Mouse (Mus musculus): Measurements from ENCODE around the gene Tmtc1. TPM values are rescaled to one million over a fixed set of nuclear protein-coding genes. Genes with fewer than 3 reads are reported as not detected.

Gene Tmtc1
- polyA plus RNA-seq, 1 experiment from 2014 or later = 1.7 TPM

- Histone ChIP-seq H3K4me1 (peaks cover 4% of the 10 kb centered on the region), H3K4me3 (no peak overlapping the region), H3K4me2 (no peak overlapping the region), H3K36me3 (peaks cover 5% of the 10 kb centered on the region; the same call in 1 of the 2 replicates), H3K27ac (no peak overlapping the region), H3K9ac (no peak overlapping the region), H3K9me3 (no peaks in the 10 kb centered on the region), H3K27me3 (no peaks in the 10 kb centered on the region)
- 80% methylated on average over 2 of the region's 2 CpGs for WGBS
- no peak for ATAC-seq (ENCODE audit: insufficient number of reproducible peaks, insufficient read depth, low FRiP score, low TSS enrichment, low read depth)
Observed at GRCm38 (mm10) chr6:148302261-148302660, 141.9 kb downstream of the Tmtc1 start.

- peak; percentile 76 for ATAC-seq (ENCODE audit: insufficient number of reproducible peaks, insufficient read depth, low FRiP score, low TSS enrichment, low read depth)
- Histone ChIP-seq H3K27ac (peak overlapping the region; percentile 82), H3K4me3 (no peak overlapping the region), H3K9ac (no peak overlapping the region), H3K4me2 (no peak overlapping the region; the same call in 1 of the 2 replicates), H3K36me3 (peaks cover 5% of the 10 kb centered on the region; the same call in 1 of the 2 replicates), H3K9me3 (no peaks in the 10 kb centered on the region), H3K27me3 (no peaks in the 10 kb centered on the region), H3K4me1 (peaks cover 21% of the 10 kb centered on the region)
- 3% methylated on average over 4 of the region's 4 CpGs for WGBS
Observed at GRCm38 (mm10) chr6:148297086-148297485, 147.1 kb downstream of the Tmtc1 start.

GRCm38 (mm10) chr6:148296418-148296817, 147.8 kb downstream of the Tmtc1 start:
- no peak overlapping the region for H3K4me3 ChIP-seq
- ATAC-seq (ENCODE audit: insufficient number of reproducible peaks, insufficient read depth, low FRiP score, low TSS enrichment, low read depth) = no peak
- no peaks in the 10 kb centered on the region for H3K9me3 ChIP-seq
- H3K9ac ChIP-seq = no peak overlapping the region
- no peaks in the 10 kb centered on the region for H3K27me3 ChIP-seq
- peak overlapping the region; percentile 81 for H3K27ac ChIP-seq
- H3K4me1 ChIP-seq = peaks cover 21% of the 10 kb centered on the region
- H3K4me2 ChIP-seq = no peak overlapping the region
- H3K36me3 ChIP-seq = peaks cover 5% of the 10 kb centered on the region; the same call in 1 of the 2 replicates

GRCm38 (mm10) chr6:148294506-148294905, 149.7 kb downstream of the Tmtc1 start:
- no peak for ATAC-seq (ENCODE audit: insufficient number of reproducible peaks, insufficient read depth, low FRiP score, low TSS enrichment, low read depth)
- H3K4me1 ChIP-seq = peaks cover 21% of the 10 kb centered on the region

GRCm38 (mm10) chr6:148290865-148291264, 153.3 kb downstream of the Tmtc1 start:
- Histone ChIP-seq H3K4me1 (peaks cover 3% of the 10 kb centered on the region), H3K9me3 (no peaks in the 10 kb centered on the region), H3K4me3 (no peak overlapping the region), H3K4me2 (no peak overlapping the region), H3K36me3 (no peaks in the 10 kb centered on the region), H3K27me3 (no peaks in the 10 kb centered on the region), H3K9ac (no peak overlapping the region), H3K27ac (no peak overlapping the region)
- no peak for ATAC-seq (ENCODE audit: insufficient number of reproducible peaks, insufficient read depth, low FRiP score, low TSS enrichment, low read depth)

More at GRCm38 (mm10) chr6:148294506-148294905, 149.7 kb downstream of the Tmtc1 start:
- Histone ChIP-seq H3K36me3 (peaks cover 3% of the 10 kb centered on the region; the same call in 1 of the 2 replicates), H3K27ac (no peak overlapping the region), H3K4me3 (no peak overlapping the region), H3K9ac (no peak overlapping the region), H3K27me3 (no peaks in the 10 kb centered on the region), H3K4me2 (no peak overlapping the region), H3K9me3 (no peaks in the 10 kb centered on the region)
- WGBS = 49% methylated on average over 4 of the region's 4 CpGs

- Histone ChIP-seq H3K36me3 (no peaks in the 10 kb centered on the region), H3K27me3 (no peaks in the 10 kb centered on the region)
- ATAC-seq (ENCODE audit: insufficient number of reproducible peaks, insufficient read depth, low FRiP score, low TSS enrichment, low read depth) = no peak
Observed at GRCm38 (mm10) chr6:148283224-148283881, 160.8 kb downstream of the Tmtc1 start.

GRCm38 (mm10) chr6:148279240-148279639, 164.9 kb downstream of the Tmtc1 start:
- no peak overlapping the region for H3K4me3 ChIP-seq
- ATAC-seq (ENCODE audit: insufficient number of reproducible peaks, insufficient read depth, low FRiP score, low TSS enrichment, low read depth) = no peak
- H3K4me1 ChIP-seq = 0 out of 2 replicates have a peak, but pooled peaks cover 3% of the 10 kb centered on the region
- no peaks in the 10 kb centered on the region for H3K9me3 ChIP-seq
- H3K36me3 ChIP-seq = no peaks in the 10 kb centered on the region
- H3K4me2 ChIP-seq = no peak overlapping the region
- no peak overlapping the region for H3K9ac ChIP-seq
- H3K27me3 ChIP-seq = no peaks in the 10 kb centered on the region
- 24% methylated on average over 6 of the region's 6 CpGs for whole genome bisulfite sequencing
- no peak overlapping the region for H3K27ac ChIP-seq

More at GRCm38 (mm10) chr6:148283224-148283881, 160.8 kb downstream of the Tmtc1 start:
- no peak overlapping the region for H3K4me2 ChIP-seq
- H3K9me3 ChIP-seq = no peaks in the 10 kb centered on the region
- H3K4me1 ChIP-seq = 0 out of 2 replicates have a peak, but pooled peaks cover 3% of the 10 kb centered on the region
- no peak overlapping the region for H3K27ac ChIP-seq
- WGBS = 78% methylated on average over 4 of the region's 4 CpGs
- H3K9ac ChIP-seq = no peak overlapping the region
- H3K4me3 ChIP-seq = no peak overlapping the region

GRCm38 (mm10) chr6:148276418-148276817, 167.8 kb downstream of the Tmtc1 start:
- WGBS = 87% methylated on average over 1 of the region's 1 CpGs
- Histone ChIP-seq H3K36me3 (no peaks in the 10 kb centered on the region), H3K4me2 (no peak overlapping the region), H3K4me3 (no peak overlapping the region), H3K27ac (no peak overlapping the region), H3K9me3 (no peaks in the 10 kb centered on the region), H3K9ac (no peak overlapping the region), H3K4me1 (0 out of 2 replicates have a peak, but pooled peaks cover 3% of the 10 kb centered on the region), H3K27me3 (no peaks in the 10 kb centered on the region)
- ATAC-seq (ENCODE audit: insufficient number of reproducible peaks, insufficient read depth, low FRiP score, low TSS enrichment, low read depth) = no peak

- 77% methylated on average over 4 of the region's 4 CpGs for WGBS
- 0 out of 2 replicates have a peak, but pooled peaks cover 3% of the 10 kb centered on the region for H3K4me1 ChIP-seq
- no peak overlapping the region for H3K4me2 ChIP-seq
- H3K9me3 ChIP-seq = no peaks in the 10 kb centered on the region
- no peak overlapping the region for H3K4me3 ChIP-seq
- H3K27ac ChIP-seq = no peak overlapping the region
- H3K9ac ChIP-seq = no peak overlapping the region
- no peaks in the 10 kb centered on the region for H3K36me3 ChIP-seq
- ATAC-seq (ENCODE audit: insufficient number of reproducible peaks, insufficient read depth, low FRiP score, low TSS enrichment, low read depth) = no peak
- no peaks in the 10 kb centered on the region for H3K27me3 ChIP-seq
Observed at GRCm38 (mm10) chr6:148275046-148275445, 169.1 kb downstream of the Tmtc1 start.

- ATAC-seq (ENCODE audit: insufficient number of reproducible peaks, insufficient read depth, low FRiP score, low TSS enrichment, low read depth) = no peak
- 87% methylated on average over 6 of the region's 6 CpGs for WGBS
- Histone ChIP-seq H3K36me3 (no peaks in the 10 kb centered on the region), H3K9me3 (no peaks in the 10 kb centered on the region), H3K4me2 (no peak overlapping the region), H3K27ac (no peak overlapping the region), H3K27me3 (no peaks in the 10 kb centered on the region), H3K4me1 (peaks cover 11% of the 10 kb centered on the region), H3K4me3 (no peak overlapping the region), H3K9ac (no peak overlapping the region)
Observed at GRCm38 (mm10) chr6:148260729-148261101, 183.5 kb downstream of the Tmtc1 start.

GRCm38 (mm10) chr6:148259979-148260728, 184.0 kb downstream of the Tmtc1 start:
- 45% methylated on average over 4 of the region's 4 CpGs for WGBS
- Histone ChIP-seq H3K9me3 (no peaks in the 10 kb centered on the region), H3K4me2 (no peak overlapping the region), H3K4me1 (peaks cover 11% of the 10 kb centered on the region), H3K9ac (no peak overlapping the region), H3K4me3 (no peak overlapping the region), H3K27ac (0 out of 2 replicates have a peak overlapping the region, but pooled peaks have one; percentile 39), H3K27me3 (no peaks in the 10 kb centered on the region), H3K36me3 (no peaks in the 10 kb centered on the region)
- no peak for ATAC-seq (ENCODE audit: insufficient number of reproducible peaks, insufficient read depth, low FRiP score, low TSS enrichment, low read depth)

GRCm38 (mm10) chr6:148259074-148259473, 185.1 kb downstream of the Tmtc1 start:
- WGBS = 84% methylated on average over 8 of the region's 8 CpGs
- Histone ChIP-seq H3K27ac (no peak overlapping the region), H3K4me3 (no peak overlapping the region), H3K4me2 (no peak overlapping the region), H3K9ac (no peak overlapping the region), H3K9me3 (no peaks in the 10 kb centered on the region), H3K27me3 (no peaks in the 10 kb centered on the region), H3K4me1 (peaks cover 11% of the 10 kb centered on the region), H3K36me3 (no peaks in the 10 kb centered on the region)
- no peak for ATAC-seq (ENCODE audit: insufficient number of reproducible peaks, insufficient read depth, low FRiP score, low TSS enrichment, low read depth)

Measured in embryonic facial prominence, embryonic 13.5 days (tissue).